Mouse (Mus musculus) stomach, embryonic 14.5 days (tissue): ENCODE results near the gene Card19. TPM values are rescaled to one million over a fixed set of nuclear protein-coding genes. Genes with fewer than 3 reads are reported as not detected.

Experiments used
- ATAC-seq: fragments of 200-750 bp; cut with Nextera tagmentation; 2 replicates; pipeline ENCODE4 v1.8.0; 2017; ENCODE audit warnings: low read depth, moderate TSS enrichment; ENCODE audit not compliant: insufficient number of reproducible peaks, insufficient read depth, low FRiP score
- H3K27ac ChIP-seq: fragments of 300-500 bp; sonication (generic); 2 replicates; pipeline ENCODE4 v1.5.1; 2014; ENCODE audit warnings: mild to moderate bottlenecking, low read length, moderate library complexity, mixed read lengths
- H3K27me3 ChIP-seq: fragments of 300-500 bp; sonication (generic); 2 replicates; pipeline ENCODE4 v1.6.1; 2014; ENCODE audit warnings: low read length, control low read depth, mixed read lengths; ENCODE audit not compliant: control insufficient read depth, insufficient read depth
- H3K36me3 ChIP-seq: fragments of 300-500 bp; sonication (generic); 2 replicates; pipeline ENCODE4 v1.6.1; 2014; ENCODE audit warnings: mild to moderate bottlenecking, control low read depth, low read length, moderate library complexity, mixed read lengths; ENCODE audit not compliant: control insufficient read depth, insufficient read depth
- H3K4me1 ChIP-seq: fragments of 300-500 bp; sonication (generic); 2 replicates; pipeline ENCODE4 v1.6.1; 2014; ENCODE audit warnings: low read length, control low read depth, mixed read lengths; ENCODE audit not compliant: control insufficient read depth, insufficient read depth
- H3K4me2 ChIP-seq: fragments of 300-500 bp; sonication (generic); replicated peaks from 2 replicates; pipeline ENCODE4 v1.6.1; 2014; ENCODE audit warnings: low read depth, low read length, control low read depth
- H3K4me3 ChIP-seq: fragments of 300-500 bp; sonication (generic); 2 replicates; pipeline ENCODE4 v1.5.1; 2014; ENCODE audit warnings: low read depth, low read length, control low read depth
- H3K9ac ChIP-seq: fragments of 300-500 bp; sonication (generic); replicated peaks from 2 replicates; pipeline ENCODE4 v1.6.1; 2014; ENCODE audit warnings: low read depth, mild to moderate bottlenecking, control low read depth, low read length, moderate library complexity, mixed read lengths
- H3K9me3 ChIP-seq: fragments of 300-500 bp; sonication (generic); 2 replicates; pipeline ENCODE4 v1.6.1; 2016; ENCODE audit warnings: low read depth, low read length, control low read depth; ENCODE audit not compliant: control insufficient read depth
- WGBS: fragments of 180-500 bp; shearing (Covaris S2); extraction: QIAGEN DNeasy Blood & Tissue Kit; methylation state at CpG from one replicate; pipeline ENCODE4 v1.1.7; 2014; 5-methylcytosine and 5-hydroxymethylcytosine counted together
- polyA plus RNA-seq: library from polyadenylated mRNA; unstranded; fragments of >200 nt; fragmentation: Nextera tagmentation; extraction: Ambion mirVana; gene quantifications from 2 replicates; pipeline ENCODE4 v1.2.1, GENCODE M21; 2014

Card19 gene
- polyA plus RNA-seq, 1 experiment from 2014 or later: 57.0 TPM

GRCm38 (mm10) chr13:49188219-49188965 is 27.4 kb downstream of the Card19 start:
- Histone ChIP-seq H3K4me2 (peak overlapping the region; percentile 99), H3K9ac (no peak overlapping the region), H3K27me3 (no peaks in the 10 kb centered on the region), H3K27ac (no peak overlapping the region), H3K4me1 (peaks cover 26% of the 10 kb centered on the region), H3K9me3 (no peaks in the 10 kb centered on the region), H3K36me3 (no peaks in the 10 kb centered on the region), H3K4me3 (peak overlapping the region; percentile 83)
- no peak for ATAC-seq
- 26% methylated on average over 15 of the region's 15 CpGs for WGBS

- H3K27me3 ChIP-seq: no peaks in the 10 kb centered on the region
- WGBS: 1% methylated on average over 70 of the region's 87 CpGs
- peak; percentile 90 for ATAC-seq
- H3K27ac ChIP-seq: peak within 1 kb of the TSS; percentile 58; the same call in 1 of the 2 replicates
- peak within 1 kb of the TSS; percentile 60 for H3K9ac ChIP-seq
- H3K36me3 ChIP-seq: no peaks in the 10 kb centered on the region
- H3K4me3 ChIP-seq: peak within 1 kb of the TSS; percentile 83
- H3K4me1 ChIP-seq: peaks cover 28% of the 10 kb centered on the region
- H3K4me2 ChIP-seq: peak within 1 kb of the TSS; percentile 99
- no peaks in the 10 kb centered on the region for H3K9me3 ChIP-seq
Observed at GRCm38 (mm10) chr13:49187288-49188218, 28.3 kb downstream of the Card19 start, which contains the start of gene Ninj1. TSS of gene Ninj1 (plus strand) at chr13:49187485.

GRCm38 (mm10) chr13:49186798-49187287 is 29.0 kb downstream of the Card19 start:
- Histone ChIP-seq H3K4me3 (0 out of 2 replicates have a peak overlapping the region, but pooled peaks have one; percentile 83), H3K4me1 (peaks cover 26% of the 10 kb centered on the region), H3K27me3 (no peaks in the 10 kb centered on the region), H3K4me2 (peak overlapping the region; percentile 99), H3K27ac (0 out of 2 replicates have a peak overlapping the region, but pooled peaks have one; percentile 48), H3K36me3 (no peaks in the 10 kb centered on the region), H3K9ac (peak overlapping the region; percentile 60), H3K9me3 (no peaks in the 10 kb centered on the region)
- WGBS: 21% methylated on average over 11 of the region's 11 CpGs
- peak; percentile 19 for ATAC-seq

GRCm38 (mm10) chr13:49183646-49184045 is 32.2 kb downstream of the Card19 start:
- Histone ChIP-seq H3K4me1 (peaks cover 13% of the 10 kb centered on the region), H3K36me3 (no peaks in the 10 kb centered on the region), H3K27ac (no peak overlapping the region), H3K9me3 (no peaks in the 10 kb centered on the region), H3K9ac (no peak overlapping the region), H3K4me2 (no peak overlapping the region), H3K27me3 (no peaks in the 10 kb centered on the region), H3K4me3 (no peak overlapping the region)
- ATAC-seq: no peak
- WGBS: 44% methylated on average over 5 of the region's 5 CpGs

- ATAC-seq: no peak
- H3K9ac ChIP-seq: no peak overlapping the region
Observed at GRCm38 (mm10) chr13:49183161-49183560, 32.7 kb downstream of the Card19 start.

GRCm38 (mm10) chr13:49181411-49181984 is 34.3 kb downstream of the Card19 start:
- Histone ChIP-seq H3K27ac (no peak overlapping the region), H3K27me3 (no peaks in the 10 kb centered on the region), H3K4me1 (peaks cover 6% of the 10 kb centered on the region), H3K9me3 (no peaks in the 10 kb centered on the region), H3K36me3 (no peaks in the 10 kb centered on the region), H3K4me3 (no peak overlapping the region), H3K4me2 (no peak overlapping the region), H3K9ac (no peak overlapping the region)
- ATAC-seq: no peak
- 85% methylated on average over 3 of the region's 3 CpGs for WGBS

More at GRCm38 (mm10) chr13:49183161-49183560, 32.7 kb downstream of the Card19 start:
- Histone ChIP-seq H3K36me3 (no peaks in the 10 kb centered on the region), H3K4me1 (peaks cover 13% of the 10 kb centered on the region), H3K9me3 (no peaks in the 10 kb centered on the region), H3K27me3 (no peaks in the 10 kb centered on the region), H3K4me2 (no peak overlapping the region), H3K4me3 (no peak overlapping the region), H3K27ac (no peak overlapping the region)
- 38% methylated on average over 5 of the region's 5 CpGs for WGBS

- WGBS: 50% methylated on average over 1 of the region's 1 CpGs
- Histone ChIP-seq H3K9ac (no peak overlapping the region), H3K27me3 (no peaks in the 10 kb centered on the region), H3K4me1 (0 out of 2 replicates have a peak, but pooled peaks cover 5% of the 10 kb centered on the region), H3K36me3 (no peaks in the 10 kb centered on the region), H3K4me3 (no peak overlapping the region), H3K27ac (no peak overlapping the region), H3K9me3 (no peaks in the 10 kb centered on the region), H3K4me2 (no peak overlapping the region)
- ATAC-seq: no peak
Observed at GRCm38 (mm10) chr13:49180691-49181090, 35.1 kb downstream of the Card19 start.

GRCm38 (mm10) chr13:49180274-49180673 is 35.6 kb downstream of the Card19 start:
- 81% methylated on average over 5 of the region's 5 CpGs for WGBS
- no peaks in the 10 kb centered on the region for H3K9me3 ChIP-seq
- no peaks in the 10 kb centered on the region for H3K36me3 ChIP-seq
- ATAC-seq: no peak
- H3K27me3 ChIP-seq: no peaks in the 10 kb centered on the region
- H3K4me2 ChIP-seq: no peak overlapping the region
- no peak overlapping the region for H3K27ac ChIP-seq
- no peak overlapping the region for H3K4me3 ChIP-seq
- H3K4me1 ChIP-seq: 0 out of 2 replicates have a peak, but pooled peaks cover 5% of the 10 kb centered on the region
- H3K9ac ChIP-seq: no peak overlapping the region
